Mouse (Mus musculus) induced T-regulatory cell, adult 2 months (primary cell): ENCODE data around the gene Mrpl47.
"Not testable (repeated sequence)": the region's sequence is repeated elsewhere in the genome, so short reads cannot be mapped to it uniquely, and the experiment has no call there.

ENCODE experiments used
- DNase-seq: peaks from one replicate; pipeline ENCODE4 v3.0.0-alpha.2; 2012; ENCODE audit warnings: low read depth

The Mrpl47 gene

DNA sequence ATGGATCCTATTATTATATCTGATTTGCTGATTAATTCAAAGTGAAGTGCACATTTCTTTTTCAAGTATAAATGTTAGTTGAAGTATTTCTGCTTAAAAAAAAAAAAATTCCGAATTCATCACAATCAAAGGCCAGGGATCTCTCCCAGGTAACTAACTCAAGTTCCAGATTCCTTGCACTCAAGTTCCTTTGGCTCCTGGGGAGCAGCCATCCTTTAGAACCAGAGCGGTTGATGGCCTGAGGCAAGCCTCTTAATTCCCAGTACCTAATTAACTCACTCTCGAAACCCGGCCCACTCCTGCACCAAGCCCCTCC lies 29.4 kb downstream of the Mrpl47 start:
- no peak for DNase-seq

DNA sequence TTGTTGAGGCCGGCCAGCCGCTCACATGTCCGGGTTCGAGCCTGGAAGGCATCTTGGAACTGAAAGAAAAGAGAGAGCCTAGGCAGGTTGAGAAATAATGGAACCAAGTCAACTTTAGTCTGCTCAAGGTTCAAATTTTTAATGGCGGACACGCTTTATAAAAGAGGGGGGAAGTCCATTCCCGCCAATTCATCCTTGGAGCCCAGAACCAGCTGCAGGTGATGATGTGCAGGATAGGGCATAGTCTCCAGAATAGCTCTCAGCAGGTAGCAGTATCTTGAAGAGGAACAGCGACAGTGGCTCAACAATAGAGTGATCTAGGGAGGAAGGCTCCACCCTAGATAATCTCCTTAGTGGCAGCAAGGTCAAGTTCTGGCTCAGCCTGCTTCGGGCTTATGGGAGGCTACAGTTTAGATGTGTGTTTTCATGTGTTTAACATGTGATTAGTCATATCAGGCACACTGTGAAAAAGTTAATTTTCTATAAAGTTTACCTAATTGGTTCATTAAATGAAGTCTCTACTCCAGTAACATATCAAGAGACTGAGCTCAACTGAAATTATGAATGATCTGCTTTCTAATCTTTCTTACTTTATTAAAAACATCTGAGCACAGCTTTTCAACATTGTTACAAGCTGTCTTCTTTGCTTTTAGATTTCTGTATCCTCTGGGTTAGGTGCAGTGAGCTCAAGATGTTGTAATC lies 31.6 kb downstream of the Mrpl47 start, which contains the start of gene Actl6a:
Actl6a (plus strand) TSS at position 652 of the 702 bp plus-strand sequence.
- DNase-seq = not testable (repeated sequence)

DNA sequence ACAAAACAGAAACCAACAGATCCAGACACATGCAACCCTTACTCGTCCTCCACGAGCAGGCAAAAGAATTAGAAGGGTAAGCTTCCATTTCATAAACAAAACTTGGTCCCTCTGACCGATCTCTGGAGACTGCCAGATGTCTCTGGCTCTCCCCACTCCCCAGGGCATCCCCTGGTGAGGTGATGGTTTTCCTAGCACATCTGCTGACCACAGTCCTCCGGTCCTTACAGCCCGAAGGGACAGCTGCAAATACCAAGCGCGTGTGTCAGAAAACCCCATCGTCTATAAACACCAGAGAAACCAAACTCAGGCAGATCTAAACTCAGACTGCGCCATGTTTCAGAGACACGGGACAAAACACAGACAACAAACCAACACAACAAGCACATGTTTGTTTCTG lies 32.8 kb downstream of the Mrpl47 start:
- DNase-seq = not testable (repeated sequence)

DNA sequence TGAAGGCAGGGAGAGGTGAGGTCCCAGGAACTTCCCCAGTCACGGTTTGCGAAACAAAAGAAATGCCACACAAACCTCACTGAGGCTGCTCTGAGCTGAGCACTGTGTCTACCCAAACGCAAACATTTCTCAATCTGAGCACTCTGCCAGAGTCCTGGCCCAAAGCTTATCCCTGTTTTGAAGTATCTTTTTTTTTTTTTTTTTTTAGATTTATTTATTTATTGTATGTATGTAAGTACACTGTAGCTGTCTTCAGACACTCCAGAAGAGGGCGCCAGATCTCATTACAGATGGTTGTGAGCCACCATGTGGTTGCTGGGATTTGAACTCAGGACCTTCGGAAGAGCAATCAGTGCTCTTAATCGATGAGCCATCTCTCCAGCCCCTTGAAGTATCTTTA lies 33.4 kb downstream of the Mrpl47 start:
- not testable (repeated sequence) for DNase-seq

DNA sequence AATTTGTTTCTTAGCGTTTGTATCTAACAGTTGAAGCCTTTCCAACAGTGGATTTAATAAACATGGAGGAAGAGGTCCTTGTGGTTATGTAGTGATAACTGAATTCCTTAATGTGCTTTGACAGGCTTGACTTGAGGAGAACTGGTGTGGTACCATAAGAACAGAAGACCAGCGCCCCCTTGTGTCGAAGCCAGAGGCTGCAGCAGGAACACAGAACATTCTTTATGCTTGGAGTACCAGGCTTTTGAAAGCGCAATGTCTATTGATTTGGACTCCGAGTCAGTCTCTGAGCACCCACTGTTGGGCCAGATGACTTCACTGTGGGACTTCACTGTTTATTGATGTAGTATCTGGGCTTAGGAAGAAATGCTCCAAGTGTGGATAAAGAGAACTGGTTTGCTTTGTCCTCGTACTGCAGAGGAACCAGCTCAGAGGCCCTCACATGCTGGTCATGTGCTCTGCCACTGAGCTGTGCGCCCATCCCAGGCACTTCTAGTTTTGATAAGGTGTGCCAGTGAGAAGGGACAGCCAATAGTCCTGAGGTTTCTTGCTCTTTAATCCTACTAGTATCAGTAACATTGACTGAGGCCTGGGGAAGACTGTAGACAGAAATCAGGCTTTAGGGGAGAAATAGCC lies 39.1 kb downstream of the Mrpl47 start:
- peak; percentile 85 for DNase-seq

DNA sequence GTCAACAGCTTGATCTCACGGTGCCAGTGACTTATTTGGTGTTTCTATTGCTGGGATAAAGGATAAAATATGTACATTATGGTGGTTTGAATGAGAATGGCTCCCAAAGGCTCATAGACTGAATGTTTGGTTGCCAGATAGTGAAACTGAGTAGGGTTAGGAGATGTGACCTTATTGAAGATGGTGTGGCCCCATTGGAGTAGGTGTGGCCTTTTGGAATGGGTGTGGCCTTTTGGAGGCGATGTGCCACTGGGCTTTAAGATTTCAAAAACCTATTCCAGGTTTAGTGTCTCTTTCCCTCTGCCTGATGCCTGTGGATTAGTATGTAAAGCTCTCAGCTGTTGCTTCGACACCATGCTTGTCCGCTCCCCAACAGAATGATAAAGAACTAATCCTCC lies 41.8 kb downstream of the Mrpl47 start:
- no peak for DNase-seq

DNA sequence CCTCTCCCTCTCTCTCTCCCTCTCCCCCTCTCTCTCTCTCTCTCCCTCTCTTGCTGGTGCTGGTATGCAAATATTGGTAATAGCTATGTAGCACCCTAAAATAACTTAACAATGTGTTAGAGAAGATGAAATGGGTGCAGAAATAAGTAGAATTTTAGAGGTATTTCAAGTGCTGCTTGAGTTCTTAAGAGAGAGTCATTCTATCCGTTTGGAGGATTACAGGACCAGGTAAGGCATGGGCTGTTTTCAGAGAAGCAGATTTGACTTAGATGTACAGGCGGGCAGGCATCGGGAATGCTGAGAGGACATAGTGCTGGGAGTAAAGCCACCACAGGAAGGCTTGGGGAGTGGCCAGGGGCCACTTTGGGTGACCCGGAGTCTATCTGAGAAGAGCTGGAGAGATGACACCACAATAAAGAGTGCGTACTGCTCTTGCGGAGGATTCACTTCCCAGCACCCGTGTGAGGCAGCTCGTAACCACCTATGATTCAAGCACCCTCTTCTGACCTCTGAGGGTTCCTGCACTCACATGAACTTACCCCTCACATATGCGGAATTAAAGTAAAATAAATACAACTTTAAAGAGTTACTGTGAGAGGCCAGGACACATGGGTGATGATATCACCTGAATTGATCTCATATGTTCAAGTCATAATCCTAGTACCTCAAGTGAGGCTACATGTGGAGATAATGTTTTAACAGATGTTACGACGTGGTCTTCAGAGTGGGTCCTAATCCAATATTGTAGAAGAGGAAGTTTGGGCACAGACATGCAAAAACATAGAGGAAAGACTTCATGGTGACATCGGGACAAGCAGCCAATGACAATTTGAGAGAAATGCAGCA lies 42.4 kb downstream of the Mrpl47 start:
- no peak for DNase-seq

DNA sequence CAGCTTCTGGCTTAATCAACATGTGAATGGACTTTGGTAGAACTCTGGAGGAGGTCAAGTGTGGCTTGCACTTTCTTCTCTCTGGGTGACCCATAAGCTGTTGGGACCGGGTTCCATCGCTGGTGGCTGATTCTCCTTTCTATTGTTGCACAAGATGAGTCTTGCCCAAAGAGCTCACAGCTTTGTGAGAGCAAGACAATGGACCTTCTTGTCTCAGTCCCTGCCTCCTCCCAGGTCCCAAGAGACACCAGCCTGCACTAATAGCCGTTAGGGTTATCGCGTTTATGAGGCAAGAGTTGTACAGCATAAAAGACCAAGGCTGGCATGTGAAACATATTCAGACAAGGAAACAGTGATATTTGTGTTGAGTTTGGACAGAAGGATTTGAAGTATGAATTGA lies 43.2 kb downstream of the Mrpl47 start:
- DNase-seq = no peak

DNA sequence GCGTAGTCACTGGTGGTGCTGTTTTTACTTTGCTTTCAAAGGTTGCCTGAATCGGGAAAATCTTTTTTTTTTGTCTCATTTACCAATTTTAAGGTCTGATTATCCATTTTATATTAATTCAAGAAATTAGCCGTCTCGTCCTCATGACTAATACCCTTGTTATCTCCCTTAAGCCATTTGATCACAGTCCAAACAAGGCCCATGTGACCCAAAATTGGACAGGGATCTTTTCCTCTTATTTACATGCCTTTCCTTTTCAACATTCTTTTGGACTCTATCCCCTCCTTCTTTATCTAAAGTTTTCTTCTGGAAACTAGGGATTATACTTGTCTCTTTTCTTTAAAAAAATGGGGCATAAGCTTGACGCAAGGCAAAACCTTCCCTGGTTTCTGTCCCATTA lies 45.6 kb downstream of the Mrpl47 start:
- DNase-seq = no peak

DNA sequence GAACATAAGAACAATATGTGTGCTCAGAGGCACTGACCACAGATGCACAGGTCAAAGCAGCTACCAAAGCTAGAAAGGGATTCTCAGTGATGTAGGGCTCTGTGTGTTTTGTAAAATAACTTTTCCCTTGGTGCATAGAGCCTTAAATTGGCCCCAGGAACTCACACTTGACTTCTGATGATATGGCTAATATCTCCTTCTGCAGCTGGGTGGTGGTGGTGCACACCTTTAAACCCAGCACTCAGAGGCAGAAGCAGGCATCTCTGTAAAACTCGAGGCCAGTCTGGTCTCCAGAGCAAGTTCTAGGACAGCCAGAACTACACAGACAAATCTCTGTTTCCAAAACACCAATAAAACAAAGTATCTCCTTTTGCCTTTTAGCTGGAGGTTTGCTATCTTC lies 46.5 kb downstream of the Mrpl47 start:
- no peak for DNase-seq

DNA sequence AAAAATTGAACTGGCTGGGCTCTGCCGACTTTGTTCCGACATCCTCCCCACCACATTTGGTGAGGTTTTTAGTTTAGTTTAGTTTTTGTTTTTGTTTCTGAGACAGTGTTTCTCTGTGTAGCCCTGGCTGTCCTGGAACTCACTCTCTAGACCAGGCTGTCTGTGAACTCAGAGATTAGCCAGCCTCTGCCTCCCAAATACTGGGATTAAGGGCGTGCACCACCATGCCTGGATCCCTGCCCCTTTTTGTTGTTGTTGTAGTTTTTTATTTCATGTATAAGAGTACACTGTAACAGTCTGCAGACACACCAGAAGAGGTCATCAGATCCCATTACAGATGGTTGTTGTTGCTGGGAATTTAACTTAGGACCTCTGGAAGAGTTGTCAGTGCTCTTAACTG lies 47.4 kb downstream of the Mrpl47 start:
- no peak for DNase-seq

DNA sequence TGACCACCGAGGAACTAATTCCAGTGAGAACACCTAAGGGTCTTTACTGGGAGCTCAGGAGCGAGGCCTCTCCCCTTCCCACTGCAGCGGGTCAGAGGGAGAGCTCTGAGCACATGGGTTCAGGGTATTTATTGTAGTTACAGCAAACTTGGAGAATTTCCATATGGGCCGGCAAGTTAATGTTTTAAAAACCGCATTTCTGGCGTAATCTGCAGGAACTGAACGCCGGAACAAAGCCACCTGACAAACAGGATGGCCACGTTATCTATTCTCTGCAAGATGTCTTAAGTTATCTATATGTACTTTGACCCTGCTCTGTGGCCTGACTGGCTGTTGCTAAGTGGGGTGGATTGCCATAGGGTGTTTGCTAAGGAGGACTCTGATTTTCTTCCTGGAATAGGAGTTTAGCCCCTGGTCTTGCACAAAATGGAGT lies 47.8 kb downstream of the Mrpl47 start:
- no peak for DNase-seq

DNA sequence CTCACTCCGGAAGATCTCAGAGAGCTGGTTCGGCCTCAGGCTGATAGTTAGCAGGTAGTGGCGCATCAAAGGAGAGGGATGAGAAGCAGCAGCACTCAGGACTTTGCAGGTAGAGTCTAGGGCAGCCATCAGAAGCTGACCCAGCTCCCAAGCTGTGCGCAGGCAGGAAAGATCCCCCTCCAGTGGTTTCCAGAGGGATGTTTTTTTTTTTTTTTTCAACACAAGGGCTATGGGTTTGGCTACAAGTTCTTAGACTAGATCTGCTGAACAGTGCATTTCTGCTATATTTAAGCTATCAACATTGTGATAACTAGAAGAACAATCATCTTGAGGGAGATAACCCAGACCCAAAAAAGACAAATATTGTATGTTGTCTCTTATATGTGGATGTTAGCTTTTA lies 50.2 kb downstream of the Mrpl47 start:
- no peak for DNase-seq

DNA sequence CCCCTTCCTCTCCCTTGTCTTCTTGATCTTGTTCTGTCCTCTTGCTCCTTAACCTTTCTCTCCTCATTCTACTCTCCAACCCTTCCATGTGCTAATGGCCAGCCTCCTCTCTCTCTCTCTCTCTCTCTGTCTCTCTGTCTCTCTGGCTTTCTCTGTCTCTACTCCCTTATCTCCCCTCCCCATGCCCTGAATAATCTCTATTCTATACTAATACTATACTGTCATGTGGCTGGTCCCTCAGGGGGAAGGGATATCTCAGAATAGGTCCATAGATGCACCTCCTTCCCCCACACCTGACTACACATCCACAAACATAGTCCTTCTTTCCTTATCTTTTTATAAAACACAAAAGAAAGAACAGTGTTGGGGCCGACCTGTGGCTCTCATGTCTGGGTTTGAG lies 50.9 kb downstream of the Mrpl47 start:
- DNase-seq = no peak

DNA sequence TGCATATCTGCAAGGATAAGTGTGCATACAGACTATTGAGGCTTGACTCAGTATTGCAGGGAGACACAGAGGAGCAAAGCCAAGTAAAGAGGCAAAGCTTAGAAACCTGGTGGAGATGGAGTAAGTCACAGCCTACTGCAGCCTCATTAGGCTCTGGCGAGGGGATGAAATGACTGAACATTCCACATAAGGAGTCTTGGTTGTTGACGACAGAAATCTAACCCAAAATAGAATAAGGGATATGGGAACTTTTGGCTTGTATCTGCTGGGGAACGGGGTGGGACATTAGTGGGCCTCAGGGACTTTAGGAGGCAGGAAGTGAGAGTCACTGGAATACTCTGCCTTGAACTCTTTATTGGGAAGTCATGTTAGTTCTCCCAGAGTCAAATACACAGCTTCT lies 52.8 kb downstream of the Mrpl47 start:
- no peak for DNase-seq

DNA sequence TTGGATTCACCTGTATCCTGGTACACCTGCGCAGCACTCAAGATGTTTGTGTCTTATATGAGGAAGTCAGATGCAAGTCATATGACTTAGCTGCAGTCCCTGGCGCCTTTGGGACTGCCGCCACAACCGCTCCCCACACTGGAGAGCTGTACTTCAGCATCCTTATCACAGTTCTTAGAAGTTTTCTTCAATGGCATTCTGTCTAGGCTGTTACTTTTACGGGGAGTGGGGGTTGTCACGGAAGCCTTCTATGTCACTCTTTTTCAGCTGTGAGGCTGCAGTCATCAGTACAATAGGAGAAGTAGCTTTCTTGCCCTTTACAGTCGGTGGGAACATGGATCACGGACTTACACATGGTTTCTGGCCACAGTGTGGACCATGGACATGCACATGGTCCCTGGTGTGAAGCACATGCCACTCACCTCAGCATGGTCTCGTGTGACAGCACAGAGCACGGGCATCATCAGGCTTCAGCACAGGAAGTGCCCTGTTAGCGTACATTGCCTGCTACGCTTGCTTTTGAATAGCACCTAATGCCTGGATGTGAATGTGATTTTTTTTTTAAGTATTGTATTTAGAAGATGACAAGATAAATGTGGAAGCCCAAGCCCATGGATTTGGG lies 54.4 kb downstream of the Mrpl47 start:
- DNase-seq = no peak

DNA sequence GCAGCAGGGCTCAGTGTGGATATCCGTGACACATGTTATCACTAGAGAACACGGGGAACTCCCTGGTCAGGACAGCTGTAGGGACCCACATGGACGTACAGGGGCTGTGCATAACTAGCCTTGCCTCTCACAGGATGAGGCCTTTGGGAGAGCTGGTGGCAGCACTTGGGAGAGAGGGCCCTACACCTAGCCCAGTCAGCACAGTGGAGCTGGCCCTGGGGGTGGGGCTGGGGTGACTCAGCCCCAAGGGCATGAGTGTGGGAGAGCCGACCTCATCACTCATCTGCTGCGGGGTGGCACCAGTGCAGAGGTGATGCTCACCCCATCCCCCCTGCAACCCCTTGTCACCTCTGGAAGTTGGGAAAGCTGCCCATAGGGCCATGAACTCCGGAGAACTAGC lies 61.0 kb downstream of the Mrpl47 start:
- DNase-seq = no peak
